Mouse (Mus musculus): ENCODE data around the gene Arsa.

DNA sequence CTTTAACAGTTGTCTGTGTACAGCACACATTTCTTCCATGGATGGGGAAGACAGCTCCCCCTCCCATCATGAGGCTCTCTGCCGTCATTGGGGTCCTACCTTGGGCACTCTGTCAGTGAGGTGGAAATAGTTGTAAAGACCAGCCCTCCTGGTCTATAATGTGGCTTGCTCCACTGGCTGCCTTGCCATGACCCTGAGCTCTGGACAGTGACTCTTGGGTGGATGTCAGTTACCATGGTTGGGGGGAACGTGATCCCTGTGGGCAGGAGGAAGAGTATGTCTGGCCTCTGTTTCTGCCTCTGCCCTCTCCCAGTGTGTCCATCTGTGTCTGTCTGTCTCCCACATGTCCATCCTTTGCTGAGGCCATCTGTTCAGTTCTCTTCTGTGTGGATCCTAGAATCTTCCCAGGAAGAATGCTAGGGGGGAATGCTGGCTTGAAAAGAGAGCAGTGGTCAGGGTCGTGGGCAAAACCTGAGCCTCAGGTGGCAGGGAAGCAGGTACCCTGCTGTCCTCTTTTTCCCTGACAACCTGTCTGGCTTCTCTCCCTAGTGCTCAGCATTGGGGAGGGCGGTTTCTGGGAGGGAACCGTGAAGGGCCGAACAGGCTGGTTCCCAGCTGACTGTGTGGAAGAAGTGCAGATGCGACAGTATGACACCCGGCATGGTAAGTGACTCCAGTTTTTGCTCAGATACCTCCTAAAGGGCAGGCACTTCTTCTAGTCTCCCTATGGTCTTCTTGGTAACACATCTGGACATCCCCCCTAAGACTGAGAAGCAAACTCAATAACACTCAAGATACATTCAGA is 47.6 kb upstream of the Arsa start:
- no peak for TF ChIP-seq CTCF (IDR thresholded peaks at IDR 0.05; ENCODE audit: control insufficient read depth, insufficient read depth, insufficient replicate concordance, low read depth, low read length)
- TF ChIP-seq POLR2A (IDR thresholded peaks at IDR 0.05; ENCODE audit: control insufficient read depth, low read depth, low read length) = no peak
